13 mouse cellular contexts compared by ENCODE assay signal in genomic region chr2:31118639-31119380, GRCm38 (mm10). TPM values are rescaled to one million over a fixed set of nuclear protein-coding genes. Genes with fewer than 3 reads are reported as not detected.
DNase-seq lines count a peak whose midpoint lies in the region; ATAC-seq and TF ChIP-seq lines count a peak whose summit lies in the region.
"Had no signal": no experiment of that assay in that cellular context is flagged by ENCODE, and none has a peak within 500 bp of the region (broad histone marks: within the 10 kb centered on the region; RNA-seq: fewer than 3 reads in every experiment).

No protein-coding gene starts in this region.

- peaks cover 2% of the 10 kb centered on the region; the same call in 1 of the 2 replicates for H3K4me1 ChIP-seq in midbrain, embryonic 16.5 days (ENCODE audit: control insufficient read depth, insufficient read depth, low read length)
- H3K4me1 ChIP-seq in midbrain, embryonic 14.5 days (ENCODE audit: control insufficient read depth, insufficient read depth, low read length) = no peaks in the 10 kb centered on the region
- 0 out of 2 replicates have a peak, but pooled peaks cover 1% of the 10 kb centered on the region for H3K4me1 ChIP-seq in cortical plate, adult 2 months (ENCODE audit: control insufficient read depth, insufficient read depth, low read length)
- H3K4me1 ChIP-seq in small intestine, adult 2 months (ENCODE audit: control insufficient read depth, insufficient read depth, insufficient read length, low read length) = peaks cover 11% of the 10 kb centered on the region; the same call in 1 of the 2 replicates
- H3K4me1 ChIP-seq: forebrain, embryonic 13.5 days had no signal

- TF ChIP-seq POLR2A in cortical plate, adult 2 months (IDR thresholded peaks at IDR 0.05; ENCODE audit: extremely low read depth, insufficient read depth, low read length) = no peak
- TF ChIP-seq POLR2A in small intestine, adult 2 months (IDR thresholded peaks at IDR 0.05; ENCODE audit: low read depth, low read length) = no peak

- H3K27me3 ChIP-seq in midbrain, embryonic 16.5 days (ENCODE audit: control insufficient read depth, insufficient read depth, low read depth, low read length) = no peaks in the 10 kb centered on the region
- no peaks in the 10 kb centered on the region for H3K27me3 ChIP-seq in midbrain, embryonic 14.5 days (ENCODE audit: control insufficient read depth, insufficient read depth, low read length)
- no peaks in the 10 kb centered on the region for H3K27me3 ChIP-seq in small intestine, adult 2 months (ENCODE audit: control insufficient read depth, insufficient read depth, low read length)
- H3K27me3 ChIP-seq: forebrain, embryonic 13.5 days; liver, embryonic 15.5 days had no signal

- H3K36me3 ChIP-seq in midbrain, embryonic 16.5 days (ENCODE audit: control insufficient read depth, insufficient read depth, low read length) = no peaks in the 10 kb centered on the region
- H3K36me3 ChIP-seq in midbrain, embryonic 14.5 days (ENCODE audit: control insufficient read depth, insufficient read depth, low read length) = no peaks in the 10 kb centered on the region
- H3K36me3 ChIP-seq in small intestine, adult 2 months (ENCODE audit: control insufficient read depth, insufficient read depth, low read length) = no peaks in the 10 kb centered on the region
- H3K36me3 ChIP-seq: liver, embryonic 15.5 days had no signal

- no peak overlapping the region for H3K9ac ChIP-seq in midbrain, embryonic 16.5 days (ENCODE audit: low read depth, low read length)
- H3K9ac ChIP-seq in midbrain, embryonic 14.5 days (replicated peaks; ENCODE audit: low read length) = no peak overlapping the region
- H3K9ac ChIP-seq: forebrain, embryonic 13.5 days; liver, embryonic 15.5 days had no signal

- WGBS in midbrain, embryonic 16.5 days = 86% methylated on average over 10 of the region's 10 CpGs
- WGBS in midbrain, embryonic 14.5 days = 89% methylated on average over 10 of the region's 10 CpGs
- 78% methylated on average over 10 of the region's 10 CpGs for WGBS in small intestine, adult 2 months

- no peak for DNase-seq in gastrocnemius, adult 2 months
- no peak for DNase-seq in gastrocnemius, postnatal 4 days (ENCODE audit: low spot score in 2 of 2)
- DNase-seq in midbrain, embryonic 14.5 days = no peak
- no peak for DNase-seq in right cerebral cortex, postnatal 36 days (ENCODE audit: low spot score in 2 of 2)
- DNase-seq in kidney, postnatal 14 days = no peak
- DNase-seq: thymus, postnatal 14 days had no signal

- H3K4me2 ChIP-seq in midbrain, embryonic 16.5 days (ENCODE audit: low read length) = no peak overlapping the region
- H3K4me2 ChIP-seq in midbrain, embryonic 14.5 days (ENCODE audit: low read length) = no peak overlapping the region
- H3K4me2 ChIP-seq: forebrain, embryonic 13.5 days; heart, embryonic 11.5 days; liver, embryonic 15.5 days had no signal

- no peak for TF ChIP-seq CTCF in gastrocnemius, adult 2 months (IDR thresholded peaks at IDR 0.05)
- no peak for TF ChIP-seq CTCF in cortical plate, adult 2 months (IDR thresholded peaks at IDR 0.05; ENCODE audit: extremely low read depth, insufficient read depth, low read length)
- TF ChIP-seq CTCF in small intestine, adult 2 months (IDR thresholded peaks at IDR 0.05; ENCODE audit: extremely low read depth, insufficient read length, insufficient replicate concordance, low read depth, low read length) = no peak

- intact Hi-C loops in gastrocnemius, adult 2 months (cut with DNase I) = no loop called here

- H3K9me3 ChIP-seq in midbrain, embryonic 16.5 days (replicated peaks; ENCODE audit: control insufficient read depth, low read length, poor library complexity, severe bottlenecking) = no peaks in the 10 kb centered on the region
- H3K9me3 ChIP-seq in midbrain, embryonic 14.5 days (ENCODE audit: control insufficient read depth, low read length) = no peaks in the 10 kb centered on the region
- H3K9me3 ChIP-seq: forebrain, embryonic 13.5 days; liver, embryonic 15.5 days had no signal

- H3K27ac ChIP-seq in gastrocnemius, adult 2 months = peak overlapping the region; percentile 63
- peak overlapping the region; percentile 62; the same call in 1 of the 2 replicates for H3K27ac ChIP-seq in midbrain, embryonic 16.5 days (ENCODE audit: low read length)
- no peak overlapping the region for H3K27ac ChIP-seq in midbrain, embryonic 14.5 days (replicated peaks; ENCODE audit: low read depth, low read length)
- peak overlapping the region; percentile 1; the same call in 1 of the 2 replicates for H3K27ac ChIP-seq in cortical plate, adult 2 months (ENCODE audit: insufficient read depth, low read length)
- peak overlapping the region; percentile 13; the same call in 1 of the 2 replicates for H3K27ac ChIP-seq in small intestine, adult 2 months (ENCODE audit: insufficient read depth, low read depth, low read length)
- H3K27ac ChIP-seq: kidney, postnatal 0 days; liver, embryonic 15.5 days had no signal

- H3K4me3 ChIP-seq in gastrocnemius, adult 2 months = no peak overlapping the region
- H3K4me3 ChIP-seq in midbrain, embryonic 16.5 days (ENCODE audit: low read depth, low read length) = no peak overlapping the region
- H3K4me3 ChIP-seq in midbrain, embryonic 14.5 days (replicated peaks; ENCODE audit: low read depth, low read length) = no peak overlapping the region
- no peak overlapping the region for H3K4me3 ChIP-seq in cortical plate, adult 2 months (ENCODE audit: insufficient read depth, low read length)
- no peak overlapping the region for H3K4me3 ChIP-seq in small intestine, adult 2 months (ENCODE audit: low read depth, low read length)
- H3K4me3 ChIP-seq: forebrain, embryonic 13.5 days; liver, embryonic 15.5 days had no signal

- ATAC-seq in midbrain, embryonic 16.5 days = 0 out of 2 replicates have a peak, but pooled peaks have one; percentile 21
- no peak for ATAC-seq in midbrain, embryonic 14.5 days (ENCODE audit: low FRiP score, low TSS enrichment)
- ATAC-seq: forebrain, embryonic 13.5 days had no signal

RNA-seq across cellular contexts. Expression of gene Fnbp1, which starts 23.0 kb away (rescaled TPM):
- total RNA-seq in gastrocnemius, adult 2 months (2021) = 10 to 100 TPM in 1 of 2 experiments, 1 to 10 TPM in 1; 7.9 to 13.2 TPM
- 10 to 100 TPM; 33.8 to 37.3 TPM for total RNA-seq in gastrocnemius, postnatal 4 days (2021)
- polyA plus RNA-seq in midbrain, embryonic 16.5 days (2015; fragmentation: Nextera tagmentation; extraction: Ambion mirVana) = 31.5 and 33.2 TPM in 2 replicates
- polyA plus RNA-seq in midbrain, embryonic 14.5 days (2014; fragmentation: Nextera tagmentation; extraction: Ambion mirVana) = 18.3 and 21.0 TPM in 2 replicates
- 125 and 126 TPM in 2 replicates for polyA plus RNA-seq in cortical plate, adult 2 months (2012; rRNA removed)
- 20.3 and 28.6 TPM in 2 replicates for polyA plus RNA-seq in small intestine, adult 2 months (2012; rRNA removed)

RNA-seq across cellular contexts. Expression of gene Gpr107, which starts 33.3 kb away (rescaled TPM):
- 10 to 100 TPM; 24.5 to 29.0 TPM for total RNA-seq in gastrocnemius, adult 2 months (2021)
- 10 to 100 TPM; 43.2 to 46.0 TPM for total RNA-seq in gastrocnemius, postnatal 4 days (2021)
- polyA plus RNA-seq in midbrain, embryonic 16.5 days (2015; fragmentation: Nextera tagmentation; extraction: Ambion mirVana) = 34.9 and 43.6 TPM in 2 replicates
- polyA plus RNA-seq in midbrain, embryonic 14.5 days (2014; fragmentation: Nextera tagmentation; extraction: Ambion mirVana) = 25.5 and 25.6 TPM in 2 replicates
- polyA plus RNA-seq in cortical plate, adult 2 months (2012; rRNA removed) = 26.8 and 28.2 TPM in 2 replicates
- 14.8 and 30.5 TPM in 2 replicates for polyA plus RNA-seq in small intestine, adult 2 months (2012; rRNA removed)
